Comparison of ENCODE assay signal across 23 mouse cellular contexts in genomic region chr10:52807808-52808207, GRCm38 (mm10).
DNase-seq lines count a peak whose midpoint lies in the region; ATAC-seq lines count a peak whose summit lies in the region.
"Had no signal": no experiment of that assay in that cellular context is flagged by ENCODE, and none has a peak within 500 bp of the region (broad histone marks: within the 10 kb centered on the region; RNA-seq: fewer than 3 reads in every experiment).

No protein-coding gene starts in this region.

- peak; percentile 6 for DNase-seq in embryo, embryonic 10 days (ENCODE audit: low spot score)
- no peak for DNase-seq in embryo, embryonic 10.5 days (ENCODE audit: low spot score)
- peak; percentile 8 for DNase-seq in R1 (ENCODE audit: low read depth, low spot score)
- no peak for DNase-seq in thymus, postnatal 36 days
- DNase-seq in embryonic facial prominence, embryonic 10.5 days (ENCODE audit: low spot score) = no peak
- DNase-seq: adrenal gland, postnatal 10 days; cerebellum, adult 11-12 months; cerebellum, adult 8-10 months; cerebellum, postnatal 36 days; gastrocnemius, adult 2 months; gastrocnemius, postnatal 14 days; heart, adult 11 months; kidney, adult 2 months had no signal

- H3K4me1 ChIP-seq in hindbrain, embryonic 12.5 days = 0 out of 2 replicates have a peak, but pooled peaks cover 3% of the 10 kb centered on the region
- 0 out of 2 replicates have a peak, but pooled peaks cover 4% of the 10 kb centered on the region for H3K4me1 ChIP-seq in hindbrain, embryonic 13.5 days (replicated peaks)
- H3K4me1 ChIP-seq in forebrain, embryonic 15.5 days = peaks cover 9% of the 10 kb centered on the region
- H3K4me1 ChIP-seq in embryonic facial prominence, embryonic 10.5 days = no peaks in the 10 kb centered on the region
- H3K4me1 ChIP-seq: embryonic facial prominence, embryonic 13.5 days had no signal

- H3K36me3 ChIP-seq in hindbrain, embryonic 12.5 days = no peaks in the 10 kb centered on the region
- H3K36me3 ChIP-seq in hindbrain, embryonic 13.5 days = no peaks in the 10 kb centered on the region
- H3K36me3 ChIP-seq in forebrain, embryonic 15.5 days = no peaks in the 10 kb centered on the region
- no peaks in the 10 kb centered on the region for H3K36me3 ChIP-seq in embryonic facial prominence, embryonic 10.5 days (replicated peaks)
- H3K36me3 ChIP-seq: embryonic facial prominence, embryonic 13.5 days had no signal

- H3K27ac ChIP-seq in hindbrain, embryonic 12.5 days = no peak overlapping the region
- no peak overlapping the region for H3K27ac ChIP-seq in hindbrain, embryonic 13.5 days
- peak overlapping the region; percentile 62 for H3K27ac ChIP-seq in forebrain, embryonic 15.5 days (replicated peaks)
- no peak overlapping the region for H3K27ac ChIP-seq in embryonic facial prominence, embryonic 10.5 days (replicated peaks)
- H3K27ac ChIP-seq: embryonic facial prominence, embryonic 13.5 days; gastrocnemius, adult 2 months; hindbrain, embryonic 14.5 days; hindbrain, postnatal 0 days had no signal

- 32% methylated on average over 2 of the region's 2 CpGs for WGBS in hindbrain, embryonic 12.5 days
- 32% methylated on average over 2 of the region's 2 CpGs for WGBS in hindbrain, embryonic 13.5 days
- 7% methylated on average over 2 of the region's 2 CpGs for WGBS in forebrain, embryonic 15.5 days
- WGBS in embryonic facial prominence, embryonic 10.5 days = 61% methylated on average over 2 of the region's 2 CpGs

- H3K9ac ChIP-seq in hindbrain, embryonic 12.5 days = no peak overlapping the region
- no peak overlapping the region for H3K9ac ChIP-seq in hindbrain, embryonic 13.5 days
- H3K9ac ChIP-seq in forebrain, embryonic 15.5 days (replicated peaks) = no peak overlapping the region
- H3K9ac ChIP-seq: embryonic facial prominence, embryonic 13.5 days; hindbrain, embryonic 14.5 days had no signal

- peak; percentile 56; the same call in 1 of the 2 replicates for ATAC-seq in hindbrain, embryonic 12.5 days (ENCODE audit: low FRiP score)
- no peak for ATAC-seq in hindbrain, embryonic 13.5 days (ENCODE audit: low FRiP score)
- ATAC-seq in forebrain, embryonic 15.5 days (replicated peaks) = peak; percentile 83
- ATAC-seq: hindbrain, postnatal 0 days; inflammation-experienced regulatory T-cells, adult 6 months; intestine, embryonic 16.5 days had no signal

- H3K4me3 ChIP-seq in hindbrain, embryonic 12.5 days = no peak overlapping the region
- H3K4me3 ChIP-seq in hindbrain, embryonic 13.5 days = no peak overlapping the region
- no peak overlapping the region for H3K4me3 ChIP-seq in forebrain, embryonic 15.5 days
- no peak overlapping the region for H3K4me3 ChIP-seq in embryonic facial prominence, embryonic 10.5 days
- H3K4me3 ChIP-seq: embryonic facial prominence, embryonic 13.5 days; erythroblast, embryonic 14.5 days; gastrocnemius, adult 2 months had no signal

- no peaks in the 10 kb centered on the region for H3K27me3 ChIP-seq in hindbrain, embryonic 12.5 days
- H3K27me3 ChIP-seq in hindbrain, embryonic 13.5 days = no peaks in the 10 kb centered on the region
- no peaks in the 10 kb centered on the region for H3K27me3 ChIP-seq in forebrain, embryonic 15.5 days
- H3K27me3 ChIP-seq in embryonic facial prominence, embryonic 10.5 days (replicated peaks; ENCODE audit: low read depth, poor library complexity, severe bottlenecking) = no peaks in the 10 kb centered on the region
- H3K27me3 ChIP-seq: embryonic facial prominence, embryonic 13.5 days had no signal

- no peak overlapping the region for H3K4me2 ChIP-seq in hindbrain, embryonic 12.5 days (replicated peaks)
- H3K4me2 ChIP-seq in hindbrain, embryonic 13.5 days = no peak overlapping the region
- no peak overlapping the region for H3K4me2 ChIP-seq in forebrain, embryonic 15.5 days (replicated peaks)
- H3K4me2 ChIP-seq: embryonic facial prominence, embryonic 13.5 days; heart, embryonic 11.5 days; hindbrain, embryonic 14.5 days had no signal

- no peaks in the 10 kb centered on the region for H3K9me3 ChIP-seq in hindbrain, embryonic 12.5 days (replicated peaks)
- no peaks in the 10 kb centered on the region for H3K9me3 ChIP-seq in hindbrain, embryonic 13.5 days
- no peaks in the 10 kb centered on the region for H3K9me3 ChIP-seq in forebrain, embryonic 15.5 days
- H3K9me3 ChIP-seq in embryonic facial prominence, embryonic 10.5 days = no peaks in the 10 kb centered on the region
- H3K9me3 ChIP-seq: embryonic facial prominence, embryonic 13.5 days had no signal

Comparison
In these comparisons a context has a peak if more than half of its experiments do, and no peak if none do; other contexts are left out.
1. DNase-seq: peak in embryo, embryonic 10 days (single experiment) and R1 (single experiment); none in embryo, embryonic 10.5 days (single experiment), thymus, postnatal 36 days (0 of 2) and embryonic facial prominence, embryonic 10.5 days (single experiment).